Mouse (Mus musculus) kidney, adult 9 months (tissue): ENCODE data around the gene Ntf5.

ENCODE experiments used
- DNase-seq: peaks from one replicate; pipeline ENCODE4 v3.0.0; 2022

The Ntf5 gene

DNA sequence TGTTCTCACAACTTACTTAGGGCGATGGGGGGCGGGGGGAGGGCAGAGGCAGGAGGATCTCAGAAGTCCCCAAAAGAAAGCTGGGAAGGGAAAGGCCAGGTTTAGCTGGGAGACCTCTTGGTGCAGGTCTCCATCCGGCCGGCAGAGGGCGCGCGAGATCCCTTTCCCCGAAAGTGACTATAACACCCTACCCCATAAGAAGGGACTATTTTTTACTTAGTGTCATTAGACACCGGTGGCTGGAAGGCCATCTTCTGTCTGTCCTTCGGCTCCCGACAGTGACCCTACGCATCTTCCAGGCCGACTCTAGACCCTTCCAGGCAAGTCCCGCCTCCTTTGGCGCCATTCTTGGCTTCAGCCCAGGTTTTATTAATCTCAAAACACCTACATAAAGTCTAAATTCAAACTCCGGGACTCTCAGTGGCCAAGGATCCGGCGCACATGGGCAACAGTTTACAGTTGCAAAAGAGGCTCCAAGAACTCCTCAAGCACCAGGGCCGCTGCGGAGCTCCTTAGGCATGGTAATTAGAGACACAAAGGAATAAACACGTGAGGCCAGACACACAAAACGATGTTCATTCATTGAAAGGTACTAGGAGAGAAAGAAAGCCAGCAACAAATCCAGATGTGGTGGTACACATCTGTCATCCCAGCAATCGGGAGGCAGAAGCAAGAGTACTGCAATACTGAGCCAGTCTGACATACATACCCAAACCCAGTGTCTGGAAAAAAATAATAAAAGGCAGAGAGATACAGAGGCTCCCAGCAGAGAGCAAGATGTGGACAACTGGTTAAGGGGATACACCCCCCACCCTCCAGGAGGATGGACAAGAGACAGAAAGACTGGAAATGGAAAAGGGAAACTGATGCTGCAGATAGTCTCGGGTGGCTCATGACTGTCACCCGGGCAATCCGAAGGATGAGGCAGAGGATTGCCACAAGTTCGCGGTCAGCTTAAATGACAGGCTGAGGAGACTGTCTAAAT lies 8.1 kb upstream of the Ntf5 start, which contains the start of gene Kcna7:
Gene Kcna7, plus strand, starts transcription at position 563 of the 985 bp plus-strand sequence.
- peak; percentile 79 for DNase-seq

GRCm38 (mm10) chr7:45406157-45407156 lies 7.0 kb upstream of the Ntf5 start:
- no peak for DNase-seq

- no peak for DNase-seq
These were observed 5.7 kb upstream of the Ntf5 start for GRCm38 (mm10) chr7:45407836-45408235.

- DNase-seq, result no peak
These were observed 5.1 kb upstream of the Ntf5 start for GRCm38 (mm10) chr7:45408351-45408750.

- no peak for DNase-seq
These were observed 4.5 kb upstream of the Ntf5 start for GRCm38 (mm10) chr7:45408949-45409348.

DNA sequence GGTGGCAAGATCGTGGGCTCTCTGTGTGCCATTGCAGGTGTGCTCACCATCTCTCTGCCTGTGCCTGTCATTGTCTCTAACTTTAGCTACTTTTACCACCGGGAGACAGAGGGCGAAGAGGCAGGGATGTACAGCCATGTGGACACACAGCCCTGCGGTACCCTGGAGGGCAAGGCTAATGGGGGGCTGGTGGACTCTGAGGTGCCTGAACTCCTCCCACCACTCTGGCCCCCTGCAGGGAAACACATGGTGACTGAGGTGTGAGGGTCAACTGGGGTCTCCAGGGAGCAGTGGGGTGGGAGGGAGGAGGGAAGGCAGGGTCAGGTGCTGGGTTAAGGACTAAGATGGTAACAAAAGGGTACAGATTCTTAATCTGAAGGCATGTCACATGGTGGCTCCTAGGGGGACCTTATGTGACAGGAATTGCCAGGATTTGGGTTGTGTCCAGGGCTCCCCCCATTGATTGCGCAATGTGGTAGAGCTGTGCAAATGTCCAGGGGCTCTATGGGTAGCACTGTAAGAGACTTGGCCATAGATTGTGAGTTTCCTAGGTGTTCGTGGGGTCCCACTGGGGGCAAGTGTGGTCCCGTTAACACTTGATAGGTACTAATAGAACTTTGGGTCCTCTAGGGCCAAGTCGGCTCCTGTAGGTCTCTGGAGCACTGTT lies 3.9 kb upstream of the Ntf5 start:
- DNase-seq, result no peak

- DNase-seq, result no peak
These were observed 1.1 kb upstream of the Ntf5 start for GRCm38 (mm10) chr7:45412421-45412820.

- no peak for DNase-seq
These were observed 607 bp downstream of the Ntf5 start for GRCm38 (mm10) chr7:45413864-45414739.

DNA sequence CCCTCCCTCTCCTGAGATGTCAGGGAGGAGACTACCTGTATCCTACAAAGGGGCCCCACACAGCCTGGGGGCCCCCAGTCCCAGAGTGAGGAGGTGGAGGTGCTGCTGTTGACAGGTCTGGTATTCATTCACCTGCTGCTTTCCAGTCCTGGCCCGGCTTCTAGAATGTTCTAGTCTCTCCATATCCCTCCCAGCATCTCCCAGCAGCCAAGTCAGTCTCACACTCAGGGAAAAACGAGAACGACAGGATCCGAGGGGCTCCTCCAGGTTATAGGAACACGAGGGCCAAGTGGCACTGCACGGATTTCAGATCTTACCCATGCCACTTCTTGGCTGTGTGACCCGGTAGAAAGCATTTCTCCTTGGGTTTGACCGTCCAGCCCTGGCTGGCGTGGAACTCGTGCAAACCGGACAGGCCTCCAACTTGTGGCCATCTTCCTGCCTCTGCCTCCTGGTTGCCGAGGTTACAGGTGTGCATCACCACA lies 1.3 kb downstream of the Ntf5 start:
- DNase-seq, result no peak

- no peak for DNase-seq
These were observed 2.1 kb downstream of the Ntf5 start for GRCm38 (mm10) chr7:45415636-45416035.

- no peak for DNase-seq
These were observed 4.5 kb downstream of the Ntf5 start for GRCm38 (mm10) chr7:45417962-45418492.

DNA sequence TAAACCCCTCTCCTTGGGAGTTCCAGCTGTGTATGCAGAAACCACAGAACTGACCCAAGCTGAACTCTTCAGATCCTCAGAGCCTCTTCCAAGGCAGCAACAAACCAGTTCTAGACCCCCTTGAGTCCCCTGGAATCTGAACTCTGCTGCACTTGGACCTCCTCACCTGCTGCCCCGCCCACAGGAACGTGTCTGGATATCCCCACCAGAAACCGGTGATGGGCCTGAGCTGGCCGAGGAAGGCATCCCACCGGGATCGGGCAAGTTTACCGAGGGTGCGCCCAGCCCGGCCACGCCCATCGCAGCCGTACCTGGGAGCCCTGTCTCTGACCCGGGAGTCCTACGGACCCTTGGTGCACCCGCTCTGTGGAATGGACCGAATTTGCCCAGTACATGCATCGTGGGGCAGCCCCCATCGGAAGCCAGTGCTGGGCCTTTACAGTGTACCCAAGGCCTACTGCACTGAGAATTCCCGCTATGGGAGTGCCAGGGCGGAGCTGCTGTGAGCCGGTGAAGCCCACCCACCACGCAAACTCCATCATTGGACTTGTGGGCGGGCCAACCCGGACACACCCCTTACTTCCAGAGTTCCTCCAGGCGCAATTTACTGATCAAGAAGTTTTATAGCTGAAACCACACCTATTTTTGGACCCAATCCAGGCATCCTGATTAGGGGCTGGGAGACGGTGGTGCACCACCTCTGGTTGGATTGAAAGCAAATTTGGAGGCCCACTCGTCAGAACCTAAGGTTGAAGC lies 6.5 kb downstream of the Ntf5 start:
- DNase-seq, result no peak

DNA sequence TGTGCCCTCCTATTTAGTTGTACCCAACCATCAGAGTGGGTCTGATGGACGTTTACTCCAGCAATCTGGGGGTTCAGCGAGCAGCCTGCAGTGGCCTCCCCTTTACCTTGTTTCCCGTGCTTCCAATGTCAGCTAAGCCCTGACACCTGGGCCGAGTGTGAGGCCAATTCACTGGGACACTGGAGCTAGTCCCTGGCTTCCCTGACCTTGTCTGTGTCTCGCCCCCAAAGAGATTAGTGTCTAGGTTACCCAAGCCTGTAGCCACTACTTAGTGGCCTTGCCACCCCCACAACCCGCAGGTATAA lies 7.1 kb downstream of the Ntf5 start, which contains the start of gene Lhb:
Gene Lhb, plus strand, starts transcription at position 206 of the 305 bp plus-strand sequence.
- DNase-seq, result no peak

DNA sequence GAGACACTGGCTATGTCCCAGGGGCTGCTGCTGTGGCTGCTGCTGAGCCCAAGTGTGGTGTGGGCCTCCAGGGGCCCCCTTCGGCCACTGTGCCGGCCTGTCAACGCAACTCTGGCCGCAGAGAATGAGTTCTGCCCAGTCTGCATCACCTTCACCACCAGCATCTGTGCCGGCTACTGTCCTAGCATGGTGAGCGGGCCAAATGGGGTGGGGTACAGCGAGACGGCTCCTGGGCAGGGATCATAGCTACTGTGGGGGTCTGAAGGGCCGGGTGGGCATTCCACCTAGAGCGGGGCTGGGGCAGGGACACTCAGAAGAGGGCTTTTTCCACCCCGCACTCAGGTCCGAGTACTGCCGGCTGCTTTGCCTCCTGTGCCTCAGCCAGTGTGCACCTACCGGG lies 7.7 kb downstream of the Ntf5 start:
- no peak for DNase-seq

- no peak for DNase-seq
These were observed 13.1 kb downstream of the Ntf5 start for GRCm38 (mm10) chr7:45426556-45426955.

DNA sequence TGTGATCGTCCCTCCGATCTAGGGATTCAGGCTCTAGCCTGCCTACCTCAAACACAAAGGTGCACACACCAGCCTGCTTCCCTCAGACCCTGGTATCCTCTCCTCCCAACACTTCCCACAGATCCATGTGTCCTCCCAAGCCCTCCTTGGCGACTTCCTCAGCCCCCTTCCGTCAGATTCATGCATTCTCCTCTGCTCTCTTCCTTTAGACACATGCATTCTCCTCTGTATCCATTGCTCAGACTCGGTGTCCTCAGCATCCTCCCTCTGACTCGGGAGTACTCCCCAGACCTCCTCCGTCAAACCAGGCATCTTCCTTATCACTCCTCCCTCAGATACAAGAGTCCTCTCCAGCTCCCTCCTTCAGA lies 20.3 kb downstream of the Ntf5 start:
- DNase-seq, result no peak

- DNase-seq, result peak; percentile 100
These were observed 20.9 kb downstream of the Ntf5 start, which contains the start of gene Gys1 for GRCm38 (mm10) chr7:45434203-45435015. Gys1 (plus strand) TSS chr7:45434844.

DNA sequence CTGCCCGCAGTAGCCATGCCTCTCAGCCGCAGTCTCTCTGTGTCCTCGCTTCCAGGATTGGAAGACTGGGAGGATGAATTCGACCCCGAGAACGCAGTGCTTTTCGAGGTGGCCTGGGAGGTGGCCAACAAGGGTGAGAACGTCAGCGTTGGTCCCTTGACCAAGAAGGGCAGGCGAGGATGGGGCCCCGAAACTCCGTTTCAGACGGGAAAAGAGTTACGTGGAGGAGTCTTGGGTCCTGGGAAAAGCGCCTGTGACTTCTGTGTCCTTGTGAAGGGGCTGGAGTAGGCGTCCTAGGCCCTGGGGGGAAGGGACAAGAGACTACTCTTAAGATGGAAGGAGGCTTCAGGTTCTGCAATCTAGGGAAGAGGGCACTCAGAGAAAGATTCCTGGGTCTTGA lies 21.5 kb downstream of the Ntf5 start:
- DNase-seq, result peak; percentile 53

GRCm38 (mm10) chr7:45436444-45436843 lies 22.9 kb downstream of the Ntf5 start:
- no peak for DNase-seq

- DNase-seq, result no peak
These were observed 23.6 kb downstream of the Ntf5 start for GRCm38 (mm10) chr7:45437046-45437445.
